In the genomic region with DNA sequence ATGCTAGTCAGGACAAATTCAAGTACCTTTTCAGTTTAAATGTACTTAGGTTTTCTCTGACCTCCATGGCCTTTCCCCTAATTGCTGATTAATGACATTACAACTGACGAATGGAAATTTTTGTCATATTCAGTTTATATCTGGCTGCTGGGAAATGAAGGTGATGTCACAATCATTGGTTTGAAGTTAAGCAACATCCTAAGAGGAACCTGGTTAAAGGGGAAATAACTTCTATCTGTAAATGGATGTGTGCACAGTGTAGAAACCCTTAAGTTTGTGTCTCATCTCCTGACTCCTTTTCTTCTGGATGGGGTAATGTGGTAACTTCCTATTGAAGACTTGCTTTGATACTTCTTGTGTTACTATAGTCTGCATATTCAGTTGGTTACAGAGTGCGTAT, we compare ENCODE assay signal across 24 mouse cellular contexts. TPM values are rescaled to one million over a fixed set of nuclear protein-coding genes. Genes with fewer than 3 reads are reported as not detected.
DNase-seq lines count a peak whose midpoint lies in the region; ATAC-seq and TF ChIP-seq lines count a peak whose summit lies in the region.
"Had no signal": no experiment of that assay in that cellular context is flagged by ENCODE, and none has a peak within 500 bp of the region (broad histone marks: within the 10 kb centered on the region; RNA-seq: fewer than 3 reads in every experiment).

No protein-coding gene starts in this region.

- no peaks in the 10 kb centered on the region for H3K4me1 ChIP-seq in liver, postnatal 0 days (ENCODE audit: insufficient read depth)
- H3K4me1 ChIP-seq in liver, embryonic 11.5 days (replicated peaks; ENCODE audit: control insufficient read depth, insufficient read depth, low read length): no peaks in the 10 kb centered on the region
- H3K4me1 ChIP-seq in bone marrow macrophage, adult 2 months (ENCODE audit: control insufficient read depth, insufficient read depth, low read length): peaks cover 12% of the 10 kb centered on the region
- H3K4me1 ChIP-seq: embryonic facial prominence, embryonic 13.5 days; forebrain, embryonic 12.5 days; heart, embryonic 15.5 days; hindbrain, embryonic 10.5 days had no signal

- H3K36me3 ChIP-seq in liver, postnatal 0 days (replicated peaks; ENCODE audit: insufficient read depth, low read length): no peaks in the 10 kb centered on the region
- no peaks in the 10 kb centered on the region for H3K36me3 ChIP-seq in liver, embryonic 11.5 days (ENCODE audit: control insufficient read depth, insufficient read depth, low read length)
- H3K36me3 ChIP-seq: embryonic facial prominence, embryonic 13.5 days; forebrain, embryonic 12.5 days; heart, embryonic 15.5 days; hindbrain, embryonic 10.5 days had no signal

- no peak overlapping the region for H3K4me2 ChIP-seq in liver, postnatal 0 days (ENCODE audit: low read depth, low read length)
- H3K4me2 ChIP-seq in liver, embryonic 11.5 days: no peak overlapping the region
- H3K4me2 ChIP-seq: embryonic facial prominence, embryonic 13.5 days; forebrain, embryonic 12.5 days; heart, embryonic 11.5 days; heart, embryonic 15.5 days; hindbrain, embryonic 14.5 days had no signal

- no peak overlapping the region for H3K9ac ChIP-seq in liver, postnatal 0 days (replicated peaks)
- no peak overlapping the region for H3K9ac ChIP-seq in liver, embryonic 11.5 days (ENCODE audit: low read depth, low read length)
- H3K9ac ChIP-seq: embryonic facial prominence, embryonic 13.5 days; forebrain, embryonic 12.5 days; heart, embryonic 15.5 days; hindbrain, embryonic 14.5 days had no signal

- TF ChIP-seq POLR2A in bone marrow macrophage, adult 2 months (IDR thresholded peaks at IDR 0.05; ENCODE audit: borderline replicate concordance, low read depth, low read length): no peak

- H3K27ac ChIP-seq in liver, postnatal 0 days (ENCODE audit: low read depth): no peak overlapping the region
- no peak overlapping the region for H3K27ac ChIP-seq in liver, embryonic 11.5 days (ENCODE audit: low read depth, low read length)
- peak overlapping the region; percentile 86 for H3K27ac ChIP-seq in bone marrow macrophage, adult 2 months (ENCODE audit: insufficient read depth, low read depth, low read length)
- H3K27ac ChIP-seq: embryonic facial prominence, embryonic 13.5 days; forebrain, embryonic 12.5 days; heart, embryonic 15.5 days; hindbrain, embryonic 10.5 days; hindbrain, embryonic 14.5 days had no signal

- no peak for DNase-seq in liver, postnatal 0 days
- no peak for DNase-seq in liver, embryonic 11.5 days (ENCODE audit: low spot score)
- DNase-seq in gastrocnemius, postnatal 25 days: no peak
- no peak for DNase-seq in layer of hippocampus, adult 9-10 months (ENCODE audit: low spot score)
- DNase-seq in cerebellum, adult 9-10 months: no peak
- DNase-seq: adrenal gland, postnatal 14 days; cerebellum, adult 2 months; cerebellum, postnatal 14 days; gastrocnemius, postnatal 10 days; heart, adult 11 months; heart, postnatal 14 days had no signal

- 70% methylated on average over 2 of the region's 2 CpGs for WGBS in liver, postnatal 0 days (ENCODE audit: insufficient replicate concordance)
- 79% methylated on average over 2 of the region's 2 CpGs for WGBS in liver, embryonic 11.5 days

- no peak overlapping the region for H3K4me3 ChIP-seq in liver, postnatal 0 days (ENCODE audit: low read depth, low read length)
- H3K4me3 ChIP-seq in liver, embryonic 11.5 days (ENCODE audit: low read depth, low read length): no peak overlapping the region
- no peak overlapping the region for H3K4me3 ChIP-seq in bone marrow macrophage, adult 2 months (ENCODE audit: insufficient read depth, low read length)
- H3K4me3 ChIP-seq: embryonic facial prominence, embryonic 13.5 days; forebrain, embryonic 12.5 days; heart, embryonic 15.5 days; hindbrain, embryonic 10.5 days had no signal

- TF ChIP-seq EP300 in liver, postnatal 0 days (IDR thresholded peaks at IDR 0.05; ENCODE audit: low read depth): peak; percentile 65

- H3K27me3 ChIP-seq in liver, postnatal 0 days (ENCODE audit: insufficient read depth, low read length): no peaks in the 10 kb centered on the region
- no peaks in the 10 kb centered on the region for H3K27me3 ChIP-seq in liver, embryonic 11.5 days (replicated peaks; ENCODE audit: control insufficient read depth, insufficient read depth, low read length)
- H3K27me3 ChIP-seq: CH12.LX; embryonic facial prominence, embryonic 13.5 days; forebrain, embryonic 12.5 days; heart, embryonic 15.5 days had no signal

- H3K9me3 ChIP-seq in liver, postnatal 0 days (ENCODE audit: low read length): no peaks in the 10 kb centered on the region
- no peaks in the 10 kb centered on the region for H3K9me3 ChIP-seq in liver, embryonic 11.5 days (ENCODE audit: control insufficient read depth, low read length)
- H3K9me3 ChIP-seq: embryonic facial prominence, embryonic 13.5 days; forebrain, embryonic 12.5 days; heart, embryonic 15.5 days had no signal

- peak; percentile 48 for ATAC-seq in liver, postnatal 0 days
- no peak for ATAC-seq in liver, embryonic 11.5 days (replicated peaks; ENCODE audit: low FRiP score)
- peak; percentile 49 to 77; a peak in 3 of 4 replicates for ATAC-seq in hematopoietic stem cell, adult 5-6 weeks (replicated peaks in 1 of 2; ENCODE audit: insufficient read depth in 1 of 2, low FRiP score in 2 of 2, low TSS enrichment in 1 of 2, low read depth in 1 of 2, poor library complexity in 2 of 2, severe bottlenecking in 2 of 2)
- ATAC-seq in monocyte, adult 5-6 weeks (replicated peaks; ENCODE audit: insufficient number of reproducible peaks, low FRiP score, low TSS enrichment, poor library complexity, severe bottlenecking): peak; percentile 94
- ATAC-seq: activated CD4-positive, CD25-positive, alpha-beta regulatory T cell, adult 4 months; forebrain, embryonic 16.5 days; Patski had no signal

- TF ChIP-seq CTCF in liver, postnatal 0 days (IDR thresholded peaks at IDR 0.05; ENCODE audit: low read depth): no peak
- TF ChIP-seq CTCF in bone marrow macrophage, adult 2 months (IDR thresholded peaks at IDR 0.05; ENCODE audit: low read depth, low read length): no peak

RNA-seq across cellular contexts. Expression of gene Gk, which starts 20.8 kb away (rescaled TPM):
- 53.4 and 56.9 TPM in 2 replicates for polyA plus RNA-seq in liver, postnatal 0 days (2015; fragmentation: Nextera tagmentation; extraction: Ambion mirVana)
- 6.9 and 7.1 TPM in 2 replicates for polyA plus RNA-seq in liver, embryonic 11.5 days (2014; fragmentation: Nextera tagmentation; extraction: Ambion mirVana)
- 9.6 and 11.5 TPM in 2 replicates for polyA plus RNA-seq in bone marrow macrophage, adult 2 months (2012; ENCODE audit: insufficient read depth, insufficient read length, missing spikeins)
- 9.6 and 20.8 TPM in 2 replicates for total RNA-seq in hematopoietic stem cell, adult 5-6 weeks (2017)
- 40.1 to 64.3 TPM (median 52.2 TPM) in 3 replicates for total RNA-seq in monocyte, adult 5-6 weeks (2017)
- total RNA-seq in gastrocnemius, postnatal 25 days (2021): 1 to 10 TPM; 1.3 to 3.6 TPM
